Mouse (Mus musculus) hindlimb bud, embryonic 11.5 days (tissue): Measurements from ENCODE around the gene Ptprk.

ENCODE experiments used
- DNase-seq: peaks from one replicate; pipeline ENCODE4 v3.0.0-alpha.2; 2012; ENCODE audit warnings: low read depth, low spot score; ENCODE audit errors: extremely low spot score

Ptprk gene

GRCm38 (mm10) chr10:28516147-28516546 lies 441.5 kb downstream of the Ptprk start:
- no peak for DNase-seq

DNA sequence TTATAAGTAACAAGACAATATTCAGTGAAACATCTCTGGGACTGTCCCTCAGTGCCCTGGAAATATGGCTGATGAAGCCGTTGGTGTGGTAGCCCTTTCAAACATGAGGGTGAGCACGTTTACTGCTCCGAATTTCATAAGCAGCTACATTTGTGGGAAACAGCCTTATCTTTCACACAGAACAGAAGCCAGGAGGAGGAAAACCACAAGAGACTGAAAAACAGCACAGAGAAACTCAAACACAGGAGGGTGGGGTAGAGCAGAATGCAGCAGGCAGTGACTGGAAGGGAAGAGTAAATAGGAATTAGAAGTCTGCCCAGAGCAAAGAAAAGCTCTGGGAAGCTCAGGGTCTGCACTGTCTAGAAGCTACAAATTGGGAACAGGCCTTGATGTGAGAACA lies 443.7 kb downstream of the Ptprk start:
- DNase-seq = no peak

- no peak for DNase-seq
Observed at GRCm38 (mm10) chr10:28519861-28520260, 445.2 kb downstream of the Ptprk start.

- DNase-seq = no peak
Observed at GRCm38 (mm10) chr10:28523992-28524735, 449.5 kb downstream of the Ptprk start.

GRCm38 (mm10) chr10:28540595-28540994 lies 466.0 kb downstream of the Ptprk start:
- DNase-seq = no peak

DNA sequence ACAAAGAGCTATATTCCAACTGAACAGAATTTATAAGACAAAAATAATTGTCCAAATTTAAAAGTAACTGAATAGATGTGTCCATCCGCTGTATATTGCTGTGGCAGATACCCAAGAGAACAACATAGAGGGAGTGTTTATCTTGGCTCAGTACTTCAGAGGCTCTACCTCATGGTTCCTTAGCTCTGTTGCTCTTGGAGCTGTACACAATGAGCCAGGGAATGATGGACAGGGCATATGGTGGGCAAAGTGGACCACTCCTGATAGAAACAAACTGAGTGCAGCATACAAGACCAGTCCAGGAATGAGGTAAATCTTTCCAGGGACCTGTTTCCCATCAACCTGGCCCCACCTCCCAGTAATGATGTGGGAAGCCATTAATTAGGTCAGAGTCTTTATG lies 468.1 kb downstream of the Ptprk start:
- DNase-seq = no peak

GRCm38 (mm10) chr10:28550549-28550948 lies 475.9 kb downstream of the Ptprk start:
- no peak for DNase-seq

GRCm38 (mm10) chr10:28552068-28552467 lies 477.4 kb downstream of the Ptprk start:
- DNase-seq = no peak

- DNase-seq = no peak
Observed at GRCm38 (mm10) chr10:28564110-28564674, 489.6 kb downstream of the Ptprk start.

GRCm38 (mm10) chr10:28566378-28566777 lies 491.8 kb downstream of the Ptprk start:
- DNase-seq = no peak

DNA sequence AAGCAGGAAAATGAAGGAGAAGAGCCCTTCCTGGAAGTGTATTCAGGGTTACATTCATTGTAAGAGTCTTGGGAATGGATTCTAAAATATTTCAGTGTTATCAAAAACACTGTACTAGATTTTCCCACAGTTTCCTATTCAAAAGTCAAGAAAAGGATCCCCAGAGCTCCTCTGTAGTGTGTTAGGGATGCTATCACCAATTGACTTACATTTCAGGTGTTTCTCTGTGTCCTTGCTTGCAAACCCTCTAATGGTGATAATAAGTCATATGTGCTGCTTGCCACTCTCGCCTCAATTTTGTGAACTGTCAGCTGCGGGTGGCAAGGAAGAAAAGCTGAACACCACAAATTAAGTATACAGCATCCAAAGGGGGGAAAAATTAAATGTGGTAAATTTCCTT lies 492.2 kb downstream of the Ptprk start:
- DNase-seq = no peak

- no peak for DNase-seq
Observed at GRCm38 (mm10) chr10:28567441-28567840, 492.8 kb downstream of the Ptprk start.

GRCm38 (mm10) chr10:28568047-28568446 lies 493.4 kb downstream of the Ptprk start:
- no peak for DNase-seq

DNA sequence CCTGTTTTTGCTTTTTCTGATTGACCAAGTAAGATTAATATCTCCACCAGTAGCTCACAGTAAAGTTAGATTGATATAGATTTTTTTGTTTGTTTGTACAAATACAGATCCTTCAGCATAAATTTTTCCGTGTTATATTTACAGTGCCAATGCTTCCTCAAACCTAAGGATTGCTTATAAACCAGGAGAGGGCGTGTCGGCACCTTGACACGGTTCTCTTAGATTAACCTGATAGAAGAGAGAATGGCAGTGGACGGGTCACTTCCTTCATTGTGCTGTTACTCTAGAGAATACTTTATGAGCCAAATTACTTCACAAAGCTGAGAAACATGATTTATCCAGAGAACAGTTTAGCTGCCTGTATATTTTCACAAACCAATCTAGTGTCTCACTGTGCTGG lies 505.0 kb downstream of the Ptprk start:
- DNase-seq = no peak

GRCm38 (mm10) chr10:28586565-28587138 lies 512.0 kb downstream of the Ptprk start:
- no peak for DNase-seq

GRCm38 (mm10) chr10:28588401-28588800 lies 513.8 kb downstream of the Ptprk start:
- no peak for DNase-seq

- DNase-seq = no peak
Observed at GRCm38 (mm10) chr10:28590822-28591221, 516.2 kb downstream of the Ptprk start.

GRCm38 (mm10) chr10:28593566-28594292 lies 519.1 kb downstream of the Ptprk start:
- DNase-seq = no peak

DNA sequence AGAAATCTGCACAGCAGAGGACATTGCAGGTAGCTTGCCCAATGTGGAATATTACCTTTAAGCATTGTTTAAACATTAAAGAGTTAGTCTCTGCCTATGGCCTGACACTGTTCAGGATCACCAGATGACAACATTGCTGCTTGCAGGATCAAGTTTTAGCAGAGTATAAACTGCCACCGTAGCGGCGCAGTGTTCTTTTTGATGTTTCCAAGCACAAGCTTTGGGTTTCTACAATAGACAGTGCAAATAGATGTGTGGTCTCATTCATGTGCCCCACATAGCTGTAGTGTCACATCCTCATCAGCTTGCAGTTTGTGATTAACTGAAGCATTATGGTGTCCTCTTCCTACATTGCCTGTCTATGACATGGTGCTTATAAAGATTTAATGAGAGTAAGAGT lies 522.3 kb downstream of the Ptprk start:
- DNase-seq = no peak

DNA sequence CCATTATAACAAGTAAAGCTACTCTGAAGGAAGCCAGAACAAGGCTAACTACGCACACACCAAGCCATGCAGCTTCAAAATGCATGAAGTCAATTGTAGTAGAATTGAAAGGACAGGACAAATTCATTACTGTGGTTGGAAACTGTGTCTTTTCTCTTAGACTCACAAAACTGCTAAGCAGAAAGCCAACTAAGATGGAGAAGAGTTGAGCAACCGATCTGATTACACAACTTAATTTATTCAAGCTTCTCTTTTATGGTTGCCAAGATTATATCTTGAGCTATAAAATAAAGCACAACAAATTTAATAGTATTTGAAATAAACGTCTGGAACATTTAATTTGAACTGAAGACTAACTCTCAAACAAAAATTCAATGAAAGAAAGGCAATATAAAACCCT lies 534.5 kb downstream of the Ptprk start:
- DNase-seq = no peak

GRCm38 (mm10) chr10:28614396-28614795 lies 539.8 kb downstream of the Ptprk start:
- DNase-seq = no peak

- no peak for DNase-seq
Observed at GRCm38 (mm10) chr10:28617203-28617602, 542.6 kb downstream of the Ptprk start.
